Mouse (Mus musculus) cortical plate, adult 2 months (tissue): ENCODE data around the gene Heatr5b.

Experiments used
- CTCF ChIP-seq: fragments of 200-500 bp; IDR thresholded peaks from 2 replicates; pipeline ENCODE4 v1.5.1; 2011; ENCODE audit warnings: mild to moderate bottlenecking, control low read depth, low read length; ENCODE audit not compliant: insufficient read depth; ENCODE audit errors: extremely low read depth
- POLR2A ChIP-seq: fragments of 200-500 bp; IDR thresholded peaks from 2 replicates; pipeline ENCODE4 v1.6.1; 2011; ENCODE audit warnings: mild to moderate bottlenecking, low read length, control low read depth; ENCODE audit not compliant: insufficient read depth; ENCODE audit errors: extremely low read depth

GRCm38 (mm10) chr17:78748440-78748839 lies 86.7 kb downstream of the Heatr5b start:
- no peak for TF ChIP-seq POLR2A
- TF ChIP-seq CTCF: no peak
